Mouse (Mus musculus): ENCODE data around the gene Zfp526. TPM values are rescaled to one million over a fixed set of nuclear protein-coding genes. Genes with fewer than 3 reads are reported as not detected.

Zfp526 gene
- polyA plus RNA-seq, 1 experiment from 2014 or later, result 2.0 TPM

- no peak for ATAC-seq
- Histone ChIP-seq H3K4me3 (no peak overlapping the region), H3K9ac (no peak overlapping the region), H3K27ac (no peak overlapping the region), H3K27me3 (no peaks in the 10 kb centered on the region), H3K4me1 (peaks cover 3% of the 10 kb centered on the region; the same call in 1 of the 2 replicates), H3K9me3 (replicated peaks) (no peaks in the 10 kb centered on the region), H3K36me3 (ENCODE audit: poor library complexity, severe bottlenecking) (no peaks in the 10 kb centered on the region), H3K4me2 (no peak overlapping the region)
- 89% methylated on average over 11 of the region's 11 CpGs for WGBS
These were observed 30.4 kb upstream of the Zfp526 start for GRCm38 (mm10) chr7:25190806-25191205.

DNA sequence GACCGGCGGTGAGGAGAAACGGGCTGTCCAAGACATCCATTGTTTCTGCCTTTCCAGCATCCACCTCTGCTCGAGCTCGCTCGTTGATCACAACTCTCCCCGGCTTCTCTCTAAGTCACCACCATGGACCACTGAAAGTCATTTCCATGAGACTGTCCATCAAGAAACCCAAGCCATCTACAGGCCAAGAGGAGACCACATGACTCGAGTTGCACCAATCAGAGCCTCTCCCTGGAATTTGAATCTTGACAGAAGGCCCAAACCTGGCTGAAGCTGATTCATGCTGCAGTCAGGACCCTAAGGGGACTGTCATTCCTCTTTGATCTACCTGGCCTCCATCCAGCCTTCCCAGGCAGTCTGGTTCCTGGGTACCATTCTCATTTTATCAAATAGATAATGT is 29.1 kb upstream of the Zfp526 start:
- H3K9me3 ChIP-seq (replicated peaks), result no peaks in the 10 kb centered on the region
- no peaks in the 10 kb centered on the region for H3K27me3 ChIP-seq
- no peak overlapping the region for H3K4me2 ChIP-seq
- 79% methylated on average over 8 of the region's 8 CpGs for WGBS
- H3K4me1 ChIP-seq, result peaks cover 3% of the 10 kb centered on the region; the same call in 1 of the 2 replicates
- H3K4me3 ChIP-seq, result no peak overlapping the region
- H3K36me3 ChIP-seq (ENCODE audit: poor library complexity, severe bottlenecking), result no peaks in the 10 kb centered on the region
- H3K27ac ChIP-seq, result no peak overlapping the region
- no peak for ATAC-seq
- H3K9ac ChIP-seq, result no peak overlapping the region

DNA sequence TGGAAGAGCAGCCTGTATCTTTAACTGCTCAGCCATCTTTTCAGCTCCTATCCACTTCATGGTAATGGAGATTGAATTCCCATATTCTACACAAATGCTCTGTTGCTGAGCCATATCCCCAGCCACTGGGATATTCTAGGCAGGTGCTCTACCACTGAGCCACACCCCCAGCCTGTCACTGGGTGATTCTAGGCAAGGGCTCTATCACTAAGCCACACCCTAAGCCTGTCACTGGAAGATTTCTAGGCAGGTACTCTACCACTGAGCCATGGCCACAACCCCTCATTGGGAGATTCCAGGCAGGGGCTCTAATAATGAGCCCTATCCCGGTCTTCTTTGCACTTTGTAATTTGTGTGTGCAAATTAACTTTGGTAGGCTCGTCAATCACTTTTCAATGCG is 26.1 kb upstream of the Zfp526 start:
- H3K4me1 ChIP-seq, result 0 out of 2 replicates have a peak, but pooled peaks cover 3% of the 10 kb centered on the region
- WGBS, result 69% methylated on average over 3 of the region's 3 CpGs

GRCm38 (mm10) chr7:25196107-25196506 is 25.1 kb upstream of the Zfp526 start:
- WGBS, result 86% methylated on average over 9 of the region's 9 CpGs
- Histone ChIP-seq H3K4me2 (no peak overlapping the region), H3K4me1 (0 out of 2 replicates have a peak, but pooled peaks cover 3% of the 10 kb centered on the region)

More for the DNA sequence above, 26.1 kb upstream of the Zfp526 start:
- Histone ChIP-seq H3K4me3 (no peak overlapping the region), H3K9ac (no peak overlapping the region), H3K36me3 (ENCODE audit: poor library complexity, severe bottlenecking) (0 out of 2 replicates have a peak, but pooled peaks cover 4% of the 10 kb centered on the region), H3K9me3 (replicated peaks) (peaks cover 5% of the 10 kb centered on the region; the same call in 1 of the 2 replicates), H3K27ac (no peak overlapping the region), H3K27me3 (no peaks in the 10 kb centered on the region), H3K4me2 (no peak overlapping the region)
- no peak for ATAC-seq

DNA sequence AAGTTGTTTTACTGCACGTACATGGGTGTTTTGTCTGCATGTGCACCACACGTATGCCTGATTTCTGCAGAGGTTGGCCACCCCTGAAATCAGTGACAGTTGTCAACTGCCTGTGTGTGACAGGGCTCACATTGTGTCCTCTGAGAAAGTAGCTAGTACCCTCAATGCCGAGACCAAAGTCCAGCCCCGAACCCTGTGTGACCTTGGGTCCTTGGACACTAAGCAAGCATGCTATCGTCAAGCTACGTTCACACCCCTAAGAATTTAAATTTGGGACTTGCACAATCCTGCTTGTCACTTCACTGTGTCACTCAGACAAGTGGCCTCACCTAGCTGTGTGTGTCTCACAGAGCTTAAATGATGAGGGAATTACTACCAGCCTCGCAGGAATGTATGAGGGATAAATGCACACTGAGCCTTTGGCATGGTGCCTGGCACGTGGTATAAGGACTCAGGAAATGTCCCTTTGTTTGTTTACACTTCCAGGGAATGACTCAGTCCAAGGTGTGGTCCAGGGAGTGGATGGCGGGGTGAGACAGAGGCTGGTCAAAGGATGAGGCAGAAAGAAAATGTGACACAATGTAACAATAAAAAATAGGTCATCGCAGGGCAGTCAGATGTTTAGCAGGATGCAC is 23.7 kb upstream of the Zfp526 start:
- no peak overlapping the region for H3K4me3 ChIP-seq
- no peaks in the 10 kb centered on the region for H3K27me3 ChIP-seq
- WGBS, result 67% methylated on average over 10 of the region's 10 CpGs
- H3K9ac ChIP-seq, result no peak overlapping the region
- no peak overlapping the region for H3K27ac ChIP-seq
- ATAC-seq, result no peak
- H3K4me1 ChIP-seq, result 0 out of 2 replicates have a peak, but pooled peaks cover 3% of the 10 kb centered on the region
- H3K36me3 ChIP-seq (ENCODE audit: poor library complexity, severe bottlenecking), result peaks cover 20% of the 10 kb centered on the region
- peaks cover 5% of the 10 kb centered on the region; the same call in 1 of the 2 replicates for H3K9me3 ChIP-seq (replicated peaks)
- H3K4me2 ChIP-seq, result no peak overlapping the region

More at GRCm38 (mm10) chr7:25196107-25196506, 25.1 kb upstream of the Zfp526 start:
- Histone ChIP-seq H3K9ac (no peak overlapping the region), H3K4me3 (no peak overlapping the region), H3K36me3 (ENCODE audit: poor library complexity, severe bottlenecking) (0 out of 2 replicates have a peak, but pooled peaks cover 6% of the 10 kb centered on the region), H3K27ac (no peak overlapping the region), H3K9me3 (replicated peaks) (peaks cover 5% of the 10 kb centered on the region; the same call in 1 of the 2 replicates), H3K27me3 (no peaks in the 10 kb centered on the region)
- no peak for ATAC-seq

DNA sequence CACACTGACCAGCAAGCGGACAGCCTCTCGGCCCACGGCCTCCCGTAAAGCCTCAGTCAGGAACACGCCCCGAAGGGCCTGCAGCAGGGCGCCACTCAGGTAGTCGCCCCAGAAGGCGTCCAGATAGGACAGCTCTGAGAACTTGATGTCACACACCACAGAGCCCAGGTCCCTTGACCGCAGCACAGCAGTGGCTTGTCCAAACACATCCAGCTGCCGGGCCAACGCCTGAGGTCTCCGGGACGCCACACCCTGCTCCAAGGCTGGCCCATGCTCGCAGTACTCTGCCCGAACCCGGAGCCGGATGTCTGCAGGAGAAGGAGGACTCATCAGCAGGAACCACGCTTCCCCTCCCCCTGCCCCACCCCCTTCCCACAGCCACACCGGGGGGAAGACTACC is 17.6 kb upstream of the Zfp526 start:
- 94% methylated on average over 20 of the region's 20 CpGs for WGBS
- Histone ChIP-seq H3K9ac (no peak overlapping the region), H3K36me3 (ENCODE audit: poor library complexity, severe bottlenecking) (peaks cover 60% of the 10 kb centered on the region), H3K9me3 (replicated peaks) (peaks cover 5% of the 10 kb centered on the region; the same call in 1 of the 2 replicates), H3K27ac (no peak overlapping the region), H3K27me3 (no peaks in the 10 kb centered on the region), H3K4me3 (no peak overlapping the region), H3K4me1 (no peaks in the 10 kb centered on the region), H3K4me2 (no peak overlapping the region)
- ATAC-seq, result no peak

DNA sequence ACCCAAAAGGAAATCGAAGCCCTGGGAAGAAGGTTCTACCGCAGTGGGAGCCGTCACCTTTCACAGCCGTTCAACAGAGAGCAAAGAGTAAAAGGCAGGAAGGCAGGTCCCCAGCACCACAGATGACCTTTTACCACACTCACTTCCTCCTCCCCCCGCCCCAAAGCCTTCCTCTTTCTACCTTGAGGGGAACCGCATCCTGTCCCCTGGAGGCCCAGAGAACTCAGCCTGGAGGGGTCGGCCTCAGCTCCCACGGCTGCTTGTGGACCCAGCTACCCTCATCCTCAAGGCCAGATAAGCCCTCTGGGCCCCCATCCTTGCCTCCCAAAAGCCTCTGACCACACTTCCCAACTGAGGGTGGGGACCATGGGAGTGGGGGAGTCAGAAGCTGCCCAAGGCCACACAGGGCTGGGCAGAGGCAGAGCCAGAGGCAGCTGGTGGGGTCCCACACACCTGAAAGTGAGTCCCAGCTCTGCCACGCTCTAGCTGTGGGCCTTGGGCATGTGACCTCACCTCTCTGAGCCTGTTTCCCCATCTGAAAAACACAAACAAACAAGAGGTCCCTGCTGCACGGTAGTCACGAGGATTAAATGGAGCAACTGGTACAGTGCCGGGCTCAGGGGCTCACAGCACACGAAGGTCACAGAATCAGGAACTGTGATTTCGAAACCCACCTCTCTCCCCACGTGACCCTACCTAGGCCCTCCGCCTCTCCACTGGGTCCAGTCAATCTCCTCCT is 15.7 kb upstream of the Zfp526 start:
- H3K27ac ChIP-seq, result no peak overlapping the region
- H3K36me3 ChIP-seq (ENCODE audit: poor library complexity, severe bottlenecking), result peaks cover 75% of the 10 kb centered on the region
- H3K9me3 ChIP-seq (replicated peaks), result no peaks in the 10 kb centered on the region
- H3K27me3 ChIP-seq, result no peaks in the 10 kb centered on the region
- no peak overlapping the region for H3K4me2 ChIP-seq
- 91% methylated on average over 16 of the region's 16 CpGs for whole genome bisulfite sequencing
- ATAC-seq, result no peak
- H3K9ac ChIP-seq, result no peak overlapping the region
- H3K4me1 ChIP-seq, result no peaks in the 10 kb centered on the region
- no peak overlapping the region for H3K4me3 ChIP-seq

DNA sequence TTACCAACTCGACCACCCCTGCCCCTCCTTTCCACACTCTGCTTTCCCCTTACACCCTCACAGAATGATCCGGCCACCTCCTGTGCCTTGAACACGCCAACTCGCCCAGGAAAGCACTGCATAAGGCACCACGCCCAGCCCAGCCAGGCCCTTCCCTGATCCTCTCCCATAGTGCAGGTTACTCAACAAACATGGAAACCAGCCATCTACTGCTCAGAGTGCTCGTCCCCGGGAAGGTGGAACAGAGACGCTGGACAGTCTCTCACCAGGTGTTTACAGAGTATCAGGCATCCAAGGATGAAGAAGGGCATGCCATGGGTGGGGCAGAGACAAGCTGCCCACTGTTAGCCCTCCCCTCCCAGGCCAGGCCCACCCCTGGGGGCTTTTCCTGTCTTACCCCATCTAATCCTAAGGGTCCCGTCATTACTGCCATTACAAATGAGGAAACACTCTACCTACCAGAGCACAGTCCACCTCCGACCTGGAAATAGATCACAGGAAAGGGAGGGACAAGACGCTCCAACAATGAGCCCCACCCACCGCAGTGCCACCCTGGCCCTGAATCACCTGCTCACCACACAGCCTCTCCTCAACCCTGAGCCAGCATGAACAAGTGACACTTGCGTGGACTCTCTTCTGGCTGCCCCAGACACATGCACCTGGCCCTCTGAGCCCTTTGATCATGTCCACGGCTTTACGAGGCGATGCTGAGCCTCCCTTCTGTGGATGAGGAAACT is 15.0 kb upstream of the Zfp526 start:
- Histone ChIP-seq H3K9me3 (replicated peaks) (no peaks in the 10 kb centered on the region), H3K9ac (no peak overlapping the region), H3K36me3 (ENCODE audit: poor library complexity, severe bottlenecking) (peaks cover 79% of the 10 kb centered on the region), H3K4me3 (no peak overlapping the region), H3K4me2 (no peak overlapping the region), H3K27me3 (no peaks in the 10 kb centered on the region), H3K27ac (no peak overlapping the region), H3K4me1 (no peaks in the 10 kb centered on the region)
- WGBS, result 87% methylated on average over 16 of the region's 16 CpGs
- no peak for ATAC-seq

GRCm38 (mm10) chr7:25209161-25209622 is 12.0 kb upstream of the Zfp526 start:
- Histone ChIP-seq H3K4me2 (no peak overlapping the region), H3K4me3 (no peak overlapping the region), H3K9ac (no peak overlapping the region), H3K27me3 (no peaks in the 10 kb centered on the region), H3K36me3 (ENCODE audit: poor library complexity, severe bottlenecking) (peaks cover 54% of the 10 kb centered on the region), H3K9me3 (replicated peaks) (no peaks in the 10 kb centered on the region), H3K4me1 (no peaks in the 10 kb centered on the region), H3K27ac (no peak overlapping the region)
- no peak for ATAC-seq
- 75% methylated on average over 3 of the region's 3 CpGs for WGBS

GRCm38 (mm10) chr7:25210482-25210881 is 10.7 kb upstream of the Zfp526 start:
- no peak for ATAC-seq
- Histone ChIP-seq H3K9me3 (replicated peaks) (no peaks in the 10 kb centered on the region), H3K36me3 (ENCODE audit: poor library complexity, severe bottlenecking) (peaks cover 59% of the 10 kb centered on the region), H3K4me2 (no peak overlapping the region), H3K4me1 (no peaks in the 10 kb centered on the region), H3K27ac (no peak overlapping the region), H3K9ac (no peak overlapping the region), H3K4me3 (no peak overlapping the region), H3K27me3 (no peaks in the 10 kb centered on the region)
- 92% methylated on average over 4 of the region's 4 CpGs for WGBS

- peaks cover 45% of the 10 kb centered on the region for H3K36me3 ChIP-seq (ENCODE audit: poor library complexity, severe bottlenecking)
- 79% methylated on average over 3 of the region's 3 CpGs for WGBS
These were observed 8.1 kb upstream of the Zfp526 start for GRCm38 (mm10) chr7:25213099-25213498.

DNA sequence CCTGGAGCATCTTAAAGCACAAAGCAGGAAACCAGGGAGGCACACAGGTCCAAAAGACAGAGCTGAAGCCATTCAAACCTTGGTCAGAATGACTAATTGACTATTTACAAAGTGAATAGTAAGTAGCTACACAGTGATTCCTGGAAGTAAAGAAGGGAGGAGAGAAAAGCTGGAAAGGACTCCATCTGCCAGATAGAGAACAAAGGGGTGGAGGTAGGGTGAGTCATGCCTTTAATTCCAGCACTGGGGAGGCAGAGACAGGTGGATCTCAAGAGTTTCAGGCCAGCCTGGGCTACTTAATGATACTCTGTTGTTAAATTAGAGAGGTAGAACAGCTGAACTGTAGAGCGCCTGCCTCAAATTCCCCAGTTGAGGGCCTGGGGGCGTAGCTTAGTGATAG is 7.1 kb upstream of the Zfp526 start:
- H3K4me2 ChIP-seq, result no peak overlapping the region
- no peak overlapping the region for H3K27ac ChIP-seq
- H3K9me3 ChIP-seq (replicated peaks), result no peaks in the 10 kb centered on the region
- ATAC-seq, result no peak
- no peaks in the 10 kb centered on the region for H3K27me3 ChIP-seq
- peaks cover 13% of the 10 kb centered on the region for H3K4me1 ChIP-seq
- no peak overlapping the region for H3K9ac ChIP-seq
- 100% methylated on average over 2 of the region's 2 CpGs for WGBS
- peaks cover 35% of the 10 kb centered on the region for H3K36me3 ChIP-seq (ENCODE audit: poor library complexity, severe bottlenecking)
- no peak overlapping the region for H3K4me3 ChIP-seq

More at GRCm38 (mm10) chr7:25213099-25213498, 8.1 kb upstream of the Zfp526 start:
- Histone ChIP-seq H3K4me3 (no peak overlapping the region), H3K9ac (no peak overlapping the region), H3K9me3 (replicated peaks) (no peaks in the 10 kb centered on the region), H3K4me2 (no peak overlapping the region), H3K27ac (no peak overlapping the region), H3K27me3 (no peaks in the 10 kb centered on the region), H3K4me1 (peaks cover 2% of the 10 kb centered on the region)
- ATAC-seq, result no peak
